Mouse (Mus musculus): ENCODE measurements around the gene Vwa8. TPM values are rescaled to one million over a fixed set of nuclear protein-coding genes. Genes with fewer than 3 reads are reported as not detected.
A peak's percentile ranks its signal among the peaks of the same experiment; 100 is the strongest.

The Vwa8 gene
- polyA plus RNA-seq, 1 experiment from 2014 or later, result 13.8 TPM

DNA sequence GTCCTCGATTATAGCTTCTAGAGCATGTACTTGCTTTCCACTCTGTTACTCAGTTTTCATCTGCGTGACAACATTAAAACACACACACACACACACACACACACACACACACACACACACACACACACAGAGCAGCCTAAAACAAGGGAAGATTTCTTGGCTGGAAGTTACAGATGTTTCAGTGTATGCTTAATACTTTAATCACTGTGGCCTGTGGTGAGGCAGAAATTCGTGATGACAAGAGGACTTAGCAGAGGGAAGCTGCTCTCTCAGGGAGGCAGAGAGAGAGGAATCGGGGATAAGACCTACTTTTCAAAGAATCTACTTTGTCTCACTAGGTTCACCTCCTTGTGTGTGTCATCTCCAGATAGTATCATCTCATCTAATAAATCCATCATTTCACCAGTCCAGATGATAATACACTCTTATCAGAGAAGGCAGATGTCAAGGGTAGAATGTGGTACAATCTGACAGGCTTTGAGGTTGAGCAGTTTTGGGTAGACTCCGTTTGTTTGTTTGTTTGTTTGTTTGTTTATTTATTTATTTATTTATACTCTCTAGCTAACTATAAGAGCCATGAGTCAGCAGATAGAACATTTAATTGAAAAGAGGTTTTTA, 1.2 kb downstream of the Vwa8 start:
- H3K4me3 ChIP-seq (replicated peaks), result no peak overlapping the region
- no peaks in the 10 kb centered on the region for H3K9me3 ChIP-seq
- whole genome bisulfite sequencing, result 53% methylated on average over 5 of the region's 5 CpGs
- no peak for ATAC-seq
- no peak overlapping the region for H3K9ac ChIP-seq
- no peak overlapping the region for H3K27ac ChIP-seq
- H3K4me1 ChIP-seq (replicated peaks), result peaks cover 12% of the 10 kb centered on the region
- H3K27me3 ChIP-seq (replicated peaks), result no peaks in the 10 kb centered on the region
- peak overlapping the region; percentile 89 for H3K4me2 ChIP-seq (replicated peaks)
- no peaks in the 10 kb centered on the region for H3K36me3 ChIP-seq

GRCm38 (mm10) chr14:78850666-78851065, 1.8 kb downstream of the Vwa8 start:
- no peak overlapping the region for H3K27ac ChIP-seq
- H3K27me3 ChIP-seq (replicated peaks), result no peaks in the 10 kb centered on the region
- H3K9ac ChIP-seq, result no peak overlapping the region
- H3K36me3 ChIP-seq, result no peaks in the 10 kb centered on the region
- H3K4me2 ChIP-seq (replicated peaks), result 0 out of 2 replicates have a peak overlapping the region, but pooled peaks have one; percentile 18
- 22% methylated on average over 8 of the region's 8 CpGs for WGBS
- peak; percentile 57 for ATAC-seq
- H3K4me3 ChIP-seq (replicated peaks), result no peak overlapping the region
- no peaks in the 10 kb centered on the region for H3K9me3 ChIP-seq
- peaks cover 12% of the 10 kb centered on the region for H3K4me1 ChIP-seq (replicated peaks)

DNA sequence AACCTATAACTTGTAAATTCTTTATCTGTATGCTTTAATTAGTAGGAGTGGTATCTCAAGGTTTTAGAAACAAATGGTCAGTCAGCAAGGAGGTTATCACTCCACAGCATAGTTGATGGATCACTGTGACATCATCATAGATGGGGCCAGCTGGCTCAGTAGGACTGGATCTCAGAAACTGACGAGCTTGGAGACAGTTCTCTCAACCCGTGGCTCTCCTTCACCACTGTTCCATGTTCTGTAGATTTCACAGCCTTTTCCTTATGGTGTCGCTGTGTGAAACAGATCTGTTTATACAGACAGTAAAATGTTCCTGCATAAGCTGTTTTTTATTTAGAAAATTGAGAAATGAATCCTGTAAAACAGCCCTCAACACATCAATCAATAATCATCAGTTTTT, 2.5 kb downstream of the Vwa8 start:
- Histone ChIP-seq H3K9me3 (no peaks in the 10 kb centered on the region), H3K4me2 (replicated peaks) (no peak overlapping the region), H3K27ac (no peak overlapping the region), H3K4me1 (replicated peaks) (peaks cover 12% of the 10 kb centered on the region), H3K27me3 (replicated peaks) (no peaks in the 10 kb centered on the region), H3K9ac (no peak overlapping the region), H3K4me3 (replicated peaks) (no peak overlapping the region), H3K36me3 (no peaks in the 10 kb centered on the region)
- ATAC-seq, result no peak
- 49% methylated on average over 3 of the region's 3 CpGs for WGBS

GRCm38 (mm10) chr14:78852401-78853246, 3.8 kb downstream of the Vwa8 start:
- no peak overlapping the region for H3K9ac ChIP-seq
- WGBS, result 86% methylated on average over 5 of the region's 5 CpGs
- H3K27ac ChIP-seq, result no peak overlapping the region
- H3K4me1 ChIP-seq (replicated peaks), result peaks cover 12% of the 10 kb centered on the region
- no peak overlapping the region for H3K4me2 ChIP-seq (replicated peaks)
- H3K4me3 ChIP-seq (replicated peaks), result no peak overlapping the region
- no peaks in the 10 kb centered on the region for H3K27me3 ChIP-seq (replicated peaks)
- H3K9me3 ChIP-seq, result no peaks in the 10 kb centered on the region
- no peaks in the 10 kb centered on the region for H3K36me3 ChIP-seq
- ATAC-seq, result no peak

GRCm38 (mm10) chr14:78861156-78861555, 12.3 kb downstream of the Vwa8 start:
- no peak overlapping the region for H3K9ac ChIP-seq
- H3K9me3 ChIP-seq, result no peaks in the 10 kb centered on the region
- no peak overlapping the region for H3K4me2 ChIP-seq (replicated peaks)
- WGBS, result 87% methylated on average over 5 of the region's 5 CpGs
- H3K36me3 ChIP-seq, result no peaks in the 10 kb centered on the region
- ATAC-seq, result no peak
- H3K27me3 ChIP-seq (replicated peaks), result no peaks in the 10 kb centered on the region
- no peaks in the 10 kb centered on the region for H3K4me1 ChIP-seq (replicated peaks)
- H3K4me3 ChIP-seq (replicated peaks), result no peak overlapping the region
- H3K27ac ChIP-seq, result no peak overlapping the region

DNA sequence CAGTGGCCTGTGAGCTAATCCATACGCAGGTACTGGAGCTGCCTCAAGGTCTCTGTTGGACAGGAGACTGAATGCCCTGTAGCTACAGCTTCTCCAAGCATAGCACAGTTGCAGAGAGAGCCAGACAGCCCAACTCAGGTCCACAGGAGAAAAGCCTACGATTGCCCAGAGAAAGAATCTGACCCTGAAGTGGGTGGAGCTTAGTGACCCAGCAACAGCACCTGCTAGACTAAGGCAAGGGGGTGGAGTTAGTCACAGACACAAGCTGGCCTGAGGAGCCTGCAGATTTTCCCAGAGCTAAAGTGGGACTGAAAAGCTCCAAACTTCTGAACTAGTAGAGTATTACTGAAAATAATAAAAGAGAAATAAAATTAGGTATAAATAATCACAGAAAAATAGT, 21.2 kb downstream of the Vwa8 start:
- Histone ChIP-seq H3K9me3 (no peaks in the 10 kb centered on the region), H3K9ac (no peak overlapping the region), H3K4me1 (replicated peaks) (no peaks in the 10 kb centered on the region), H3K4me2 (replicated peaks) (no peak overlapping the region), H3K27me3 (replicated peaks) (no peaks in the 10 kb centered on the region), H3K4me3 (replicated peaks) (no peak overlapping the region), H3K27ac (no peak overlapping the region), H3K36me3 (0 out of 2 replicates have a peak, but pooled peaks cover 5% of the 10 kb centered on the region)
- no peak for ATAC-seq
- WGBS, result 59% methylated on average over 2 of the region's 2 CpGs

DNA sequence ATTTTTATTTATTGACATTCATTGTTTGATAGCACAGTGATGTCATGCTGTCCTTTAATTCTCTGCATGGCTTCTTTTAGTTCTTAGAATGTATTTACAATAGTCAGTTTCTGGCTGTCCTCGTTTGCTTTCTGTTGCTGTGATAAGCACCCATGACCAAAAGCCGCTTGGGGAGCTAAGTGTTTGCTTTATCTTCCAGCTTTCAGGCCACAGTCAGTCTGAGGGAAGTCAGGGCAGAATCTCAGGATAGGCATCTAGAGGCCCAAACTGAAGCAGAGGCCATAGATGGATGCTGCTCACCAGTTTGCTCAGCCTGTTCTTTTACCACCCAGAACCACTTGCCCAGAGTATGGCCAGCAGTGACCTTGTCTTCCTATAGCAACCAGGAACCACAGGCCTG, 28.3 kb downstream of the Vwa8 start:
- Histone ChIP-seq H3K36me3 (0 out of 2 replicates have a peak, but pooled peaks cover 5% of the 10 kb centered on the region), H3K4me1 (replicated peaks) (no peaks in the 10 kb centered on the region), H3K27ac (no peak overlapping the region), H3K27me3 (replicated peaks) (no peaks in the 10 kb centered on the region), H3K9me3 (no peaks in the 10 kb centered on the region), H3K4me3 (replicated peaks) (no peak overlapping the region), H3K4me2 (replicated peaks) (no peak overlapping the region), H3K9ac (no peak overlapping the region)
- WGBS, result 75% methylated on average over 2 of the region's 2 CpGs
- ATAC-seq, result no peak

GRCm38 (mm10) chr14:78878402-78879045, 29.7 kb downstream of the Vwa8 start:
- H3K27me3 ChIP-seq (replicated peaks), result no peaks in the 10 kb centered on the region
- no peaks in the 10 kb centered on the region for H3K4me1 ChIP-seq (replicated peaks)
- no peak overlapping the region for H3K4me3 ChIP-seq (replicated peaks)
- ATAC-seq, result no peak
- H3K9ac ChIP-seq, result no peak overlapping the region
- no peak overlapping the region for H3K27ac ChIP-seq
- 73% methylated on average over 13 of the region's 13 CpGs for WGBS
- H3K36me3 ChIP-seq, result no peaks in the 10 kb centered on the region
- no peaks in the 10 kb centered on the region for H3K9me3 ChIP-seq
- no peak overlapping the region for H3K4me2 ChIP-seq (replicated peaks)

DNA sequence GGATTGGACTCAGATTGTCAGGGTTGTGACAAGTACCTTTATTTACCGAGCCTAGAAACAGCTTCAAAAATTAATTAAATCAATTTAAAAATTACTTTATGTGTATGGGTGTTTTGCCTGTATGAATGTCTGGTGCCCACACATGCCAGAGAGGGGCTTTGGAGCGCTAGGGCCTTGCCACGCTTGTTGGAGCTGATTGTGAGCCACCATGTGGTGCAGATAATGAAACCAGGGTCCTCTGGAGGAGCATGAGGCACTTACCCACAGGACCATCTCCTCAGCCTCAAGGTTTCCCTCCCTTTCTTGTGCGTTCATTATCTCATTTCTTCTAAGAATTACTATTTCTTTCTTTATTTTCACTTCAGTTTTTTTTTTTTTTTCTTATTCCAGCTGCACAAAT, 32.0 kb downstream of the Vwa8 start:
- Histone ChIP-seq H3K4me3 (replicated peaks) (no peak overlapping the region), H3K27me3 (replicated peaks) (no peaks in the 10 kb centered on the region), H3K27ac (no peak overlapping the region), H3K9ac (no peak overlapping the region), H3K9me3 (no peaks in the 10 kb centered on the region), H3K36me3 (no peaks in the 10 kb centered on the region), H3K4me1 (replicated peaks) (no peaks in the 10 kb centered on the region), H3K4me2 (replicated peaks) (no peak overlapping the region)
- 81% methylated on average over 4 of the region's 4 CpGs for WGBS
- no peak for ATAC-seq

- no peak overlapping the region for H3K9ac ChIP-seq
- H3K4me3 ChIP-seq (replicated peaks), result no peak overlapping the region
- 70% methylated on average over 10 of the region's 10 CpGs for WGBS
- H3K27me3 ChIP-seq (replicated peaks), result no peaks in the 10 kb centered on the region
- 0 out of 2 replicates have a peak, but pooled peaks have one; percentile 43 for ATAC-seq
- no peak overlapping the region for H3K27ac ChIP-seq
- no peaks in the 10 kb centered on the region for H3K36me3 ChIP-seq
- no peak overlapping the region for H3K4me2 ChIP-seq (replicated peaks)
- no peaks in the 10 kb centered on the region for H3K4me1 ChIP-seq (replicated peaks)
- H3K9me3 ChIP-seq, result no peaks in the 10 kb centered on the region
These were observed 32.7 kb downstream of the Vwa8 start for GRCm38 (mm10) chr14:78881563-78881962.

DNA sequence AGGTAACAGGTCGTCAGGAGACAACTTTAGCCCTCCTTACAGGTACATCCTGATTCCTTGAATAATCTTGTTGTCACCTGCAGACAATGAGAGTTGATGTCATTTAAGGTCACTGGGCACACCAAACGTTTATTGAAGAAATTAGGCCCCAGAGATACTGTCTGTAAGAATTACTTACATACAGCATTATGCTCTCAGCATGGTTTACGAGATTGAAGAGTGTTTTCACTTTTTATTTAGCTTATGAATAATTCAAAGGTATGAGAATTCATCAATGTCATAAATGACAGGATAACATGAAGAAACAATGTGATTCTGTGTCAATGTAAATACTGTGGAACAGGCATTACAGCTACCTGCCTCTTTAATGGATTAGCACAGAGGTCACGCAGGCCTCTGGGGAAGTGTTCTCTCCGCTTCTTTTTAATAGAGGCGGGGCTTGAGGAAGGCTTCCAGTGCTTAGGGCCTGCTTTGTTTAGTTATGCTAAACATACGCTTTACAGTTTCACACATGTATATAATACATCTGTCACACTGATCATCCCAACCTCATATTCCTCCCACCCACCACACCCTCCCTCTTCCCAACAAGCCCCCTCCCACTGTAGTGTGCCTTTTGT, 37.2 kb downstream of the Vwa8 start:
- H3K4me1 ChIP-seq (replicated peaks), result no peaks in the 10 kb centered on the region
- no peak overlapping the region for H3K9ac ChIP-seq
- 62% methylated on average over 7 of the region's 7 CpGs for WGBS

DNA sequence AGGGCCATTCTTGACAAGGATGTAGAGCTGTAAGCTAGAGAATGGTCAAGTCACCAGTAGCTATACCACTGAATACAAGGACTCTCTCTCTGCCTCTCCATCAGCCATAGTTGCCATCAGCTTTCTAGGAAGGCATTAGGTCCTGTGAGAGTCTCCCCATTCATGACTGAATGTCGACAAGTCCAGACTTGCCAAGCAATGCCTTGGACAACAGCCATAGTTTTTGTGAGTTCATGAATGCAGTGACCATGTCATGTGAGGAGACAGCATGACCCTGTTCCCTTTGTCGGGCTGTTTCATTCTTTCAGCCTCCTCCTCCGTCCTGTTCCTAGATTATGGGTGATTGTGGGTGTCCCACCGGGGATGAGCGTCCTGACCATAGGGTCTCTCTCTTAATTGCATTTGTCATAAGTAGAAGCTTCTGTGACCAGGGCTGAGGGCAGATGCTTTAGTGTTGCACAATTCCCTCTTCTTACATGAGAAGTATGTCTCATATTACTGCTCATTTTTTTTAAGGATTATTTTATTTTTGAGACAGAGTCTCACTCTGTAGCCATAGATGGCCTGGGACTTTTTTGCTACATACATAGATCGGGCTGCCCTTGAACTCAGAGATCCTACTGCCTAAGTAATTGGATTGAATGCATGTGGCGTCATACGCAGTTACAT, 37.8 kb downstream of the Vwa8 start:
- ATAC-seq, result no peak
- Histone ChIP-seq H3K27ac (no peak overlapping the region), H3K4me1 (replicated peaks) (no peaks in the 10 kb centered on the region), H3K4me2 (replicated peaks) (no peak overlapping the region), H3K36me3 (no peaks in the 10 kb centered on the region), H3K9me3 (no peaks in the 10 kb centered on the region), H3K9ac (no peak overlapping the region), H3K27me3 (replicated peaks) (no peaks in the 10 kb centered on the region), H3K4me3 (replicated peaks) (no peak overlapping the region)
- 88% methylated on average over 8 of the region's 8 CpGs for WGBS

More for the DNA sequence above, 37.2 kb downstream of the Vwa8 start:
- H3K4me3 ChIP-seq (replicated peaks), result no peak overlapping the region
- no peaks in the 10 kb centered on the region for H3K36me3 ChIP-seq
- no peaks in the 10 kb centered on the region for H3K9me3 ChIP-seq
- no peak for ATAC-seq
- H3K4me2 ChIP-seq (replicated peaks), result no peak overlapping the region
- H3K27ac ChIP-seq, result no peak overlapping the region
- H3K27me3 ChIP-seq (replicated peaks), result no peaks in the 10 kb centered on the region

Measured in intestine, embryonic 15.5 days (tissue).